Mouse (Mus musculus): ENCODE data around the gene Tas2r122.
"Not testable (repeated sequence)": the region's sequence is repeated elsewhere in the genome, so short reads cannot be mapped to it uniquely, and the experiment has no call there.

Tas2r122 gene

GRCm38 (mm10) chr6:132711828-132712227 lies at the start of gene Tas2r122:
Tas2r122 (minus strand) TSS chr6:132711928.
- DNase-seq = no peak

DNA sequence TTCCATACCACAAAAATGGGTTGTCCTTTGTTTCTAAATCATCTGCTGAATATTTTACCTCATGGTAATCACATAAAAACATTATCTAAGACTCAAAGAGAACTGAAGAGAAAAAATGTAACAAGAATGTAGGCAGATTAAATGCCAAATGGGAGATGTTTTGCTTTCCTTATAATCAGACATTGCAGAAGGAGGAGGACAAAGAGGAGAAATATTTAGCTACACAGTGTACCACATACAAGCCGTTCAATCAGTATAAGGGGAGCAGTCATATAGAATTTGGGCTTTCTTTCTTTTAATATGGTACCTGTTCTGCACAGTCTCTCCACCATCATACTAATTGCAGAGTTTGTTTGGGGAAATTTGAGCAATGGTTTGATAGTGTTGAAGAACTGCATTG lies 42.7 kb upstream of the Tas2r122 start, which contains the start of gene Tas2r124:
Gene Tas2r124 (plus strand): TSS at position 301 of the 400 bp plus-strand sequence.
- no peak for DNase-seq

- no peak for DNase-seq
These were observed 38.5 kb upstream of the Tas2r122 start for GRCm38 (mm10) chr6:132750206-132750605.

DNA sequence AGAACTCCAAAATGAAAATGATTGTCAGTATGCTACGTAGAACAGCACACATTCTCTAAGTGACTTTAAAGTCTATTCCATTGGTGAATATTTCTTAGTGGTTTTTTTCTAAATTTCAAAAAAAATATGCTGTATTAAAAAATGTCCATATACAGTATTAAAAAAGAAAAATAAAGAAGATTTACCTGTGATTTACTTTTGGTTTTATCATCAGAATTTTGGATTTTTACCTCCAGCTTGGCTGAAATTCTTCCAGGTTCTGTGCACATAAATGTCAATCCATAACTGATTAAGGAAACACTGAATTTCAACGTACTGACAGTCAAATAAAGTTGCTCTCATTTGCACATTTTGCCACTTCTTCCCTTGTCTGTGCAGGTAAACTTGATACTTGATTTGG lies 26.2 kb upstream of the Tas2r122 start, which contains the start of gene Tas2r115:
Gene Tas2r115 (minus strand): TSS at position 101 of the 400 bp plus-strand sequence.
- no peak for DNase-seq

GRCm38 (mm10) chr6:132700907-132701306 lies 10.8 kb downstream of the Tas2r122 start, which contains the start of gene Tas2r121:
Tas2r121 (minus strand) TSS chr6:132701007.
- DNase-seq = no peak

- DNase-seq = not testable (repeated sequence)
These were observed 20.1 kb downstream of the Tas2r122 start for GRCm38 (mm10) chr6:132691596-132691995.

All from kidney, postnatal 14 days (tissue).